Mouse (Mus musculus): ENCODE measurements around the gene Kif23. TPM values are rescaled to one million over a fixed set of nuclear protein-coding genes. Genes with fewer than 3 reads are reported as not detected.

Gene Kif23
- polyA plus RNA-seq, 1 experiment, result not detected

DNA sequence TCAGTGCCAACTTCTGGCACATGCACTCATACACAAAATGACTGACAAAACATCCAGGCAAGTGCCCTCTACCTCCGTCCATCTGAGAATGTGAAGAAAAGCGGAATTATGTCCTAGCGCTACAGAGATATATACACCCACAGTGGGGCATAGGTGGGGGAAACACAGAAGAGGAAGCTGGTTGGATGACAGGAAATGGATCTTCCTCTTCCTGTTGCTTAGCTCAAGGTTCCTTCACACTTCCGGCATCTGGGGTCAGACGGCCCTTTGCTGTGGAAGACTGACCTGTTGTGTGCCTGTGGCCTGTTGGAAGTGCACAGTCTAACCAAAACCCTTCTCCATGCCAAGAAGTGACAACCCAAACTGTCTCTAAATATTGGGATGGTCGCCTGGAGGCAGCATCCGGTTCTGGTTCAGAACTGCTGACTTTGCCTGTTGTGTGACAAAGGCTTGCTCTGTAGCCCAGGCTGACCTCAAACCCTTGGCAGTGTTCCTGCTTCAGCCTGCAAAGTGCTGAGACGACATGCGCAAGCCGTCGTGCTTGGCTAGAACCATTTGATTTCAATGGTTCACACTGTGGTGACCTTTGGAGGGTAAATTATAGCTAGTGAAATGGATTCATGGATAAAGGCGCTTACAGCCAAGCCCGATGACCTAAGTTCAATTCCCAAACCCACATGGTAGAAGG is 30.8 kb upstream of the Kif23 start:
- H3K27ac ChIP-seq (ENCODE audit: insufficient read depth, low read depth, low read length), result no peak overlapping the region
- TF ChIP-seq CTCF (IDR thresholded peaks at IDR 0.05; ENCODE audit: insufficient read depth, low read depth, low read length), result no peak
- TF ChIP-seq POLR2A (IDR thresholded peaks at IDR 0.05; ENCODE audit: insufficient read depth, low read depth, low read length), result no peak
- H3K4me3 ChIP-seq (ENCODE audit: insufficient read depth, low read depth, low read length), result no peak overlapping the region
- peaks cover 5% of the 10 kb centered on the region for H3K4me1 ChIP-seq (ENCODE audit: control insufficient read depth, insufficient read depth, low read length)
- 90% methylated on average over 13 of the region's 13 CpGs for WGBS

DNA sequence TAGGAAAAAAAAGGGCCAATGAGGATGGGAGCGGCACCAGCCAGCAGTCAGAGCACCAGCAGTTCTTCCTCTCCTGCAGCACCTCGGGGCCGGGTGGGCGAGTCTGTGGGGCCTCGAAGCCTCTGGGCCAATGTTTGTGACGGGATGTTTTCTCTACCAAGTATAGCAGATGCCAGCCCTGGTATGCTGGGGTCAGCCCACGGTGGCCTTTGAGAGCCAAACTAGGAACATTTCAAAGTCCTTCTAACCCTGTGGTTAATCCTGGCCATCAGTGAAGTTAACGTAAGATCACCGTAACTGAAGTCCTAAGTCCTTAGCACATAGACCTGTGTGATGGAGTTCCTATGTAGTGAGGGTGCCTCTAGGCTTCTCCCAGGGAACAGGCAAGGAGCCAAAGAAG is 25.5 kb upstream of the Kif23 start:
- 78% methylated on average over 9 of the region's 9 CpGs for WGBS

DNA sequence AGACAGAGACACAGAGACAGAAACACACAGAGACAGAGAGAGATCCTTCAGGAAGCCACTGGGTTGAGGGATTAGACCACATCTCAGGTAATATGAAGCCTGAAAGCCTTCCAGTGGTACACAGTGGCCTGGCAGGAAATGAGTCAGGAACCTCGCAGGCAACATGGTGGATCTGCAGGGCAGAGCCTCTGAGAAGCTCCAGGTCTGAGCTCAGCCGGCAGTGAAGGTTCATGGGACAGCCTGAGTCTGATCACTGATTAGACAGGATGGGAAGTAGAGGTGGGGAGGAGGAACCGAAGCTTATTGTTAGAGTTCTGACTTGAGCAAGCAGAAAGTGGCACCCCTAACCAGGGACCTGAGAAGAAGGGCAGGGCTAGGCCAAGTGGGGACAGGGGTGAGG is 24.5 kb upstream of the Kif23 start:
- 93% methylated on average over 3 of the region's 3 CpGs for WGBS
- Histone ChIP-seq H3K27ac (ENCODE audit: insufficient read depth, low read depth, low read length) (no peak overlapping the region), H3K4me1 (ENCODE audit: control insufficient read depth, insufficient read depth, low read length) (peaks cover 5% of the 10 kb centered on the region), H3K4me3 (ENCODE audit: insufficient read depth, low read depth, low read length) (no peak overlapping the region)
- TF ChIP-seq CTCF (IDR thresholded peaks at IDR 0.05; ENCODE audit: insufficient read depth, low read depth, low read length) (no peak), POLR2A (IDR thresholded peaks at IDR 0.05; ENCODE audit: insufficient read depth, low read depth, low read length) (no peak)

More for the DNA sequence above, 25.5 kb upstream of the Kif23 start:
- TF ChIP-seq POLR2A (IDR thresholded peaks at IDR 0.05; ENCODE audit: insufficient read depth, low read depth, low read length) (no peak), CTCF (IDR thresholded peaks at IDR 0.05; ENCODE audit: insufficient read depth, low read depth, low read length) (no peak)
- peaks cover 4% of the 10 kb centered on the region for H3K4me1 ChIP-seq (ENCODE audit: control insufficient read depth, insufficient read depth, low read length)
- no peak overlapping the region for H3K4me3 ChIP-seq (ENCODE audit: insufficient read depth, low read depth, low read length)
- H3K27ac ChIP-seq (ENCODE audit: insufficient read depth, low read depth, low read length), result no peak overlapping the region

DNA sequence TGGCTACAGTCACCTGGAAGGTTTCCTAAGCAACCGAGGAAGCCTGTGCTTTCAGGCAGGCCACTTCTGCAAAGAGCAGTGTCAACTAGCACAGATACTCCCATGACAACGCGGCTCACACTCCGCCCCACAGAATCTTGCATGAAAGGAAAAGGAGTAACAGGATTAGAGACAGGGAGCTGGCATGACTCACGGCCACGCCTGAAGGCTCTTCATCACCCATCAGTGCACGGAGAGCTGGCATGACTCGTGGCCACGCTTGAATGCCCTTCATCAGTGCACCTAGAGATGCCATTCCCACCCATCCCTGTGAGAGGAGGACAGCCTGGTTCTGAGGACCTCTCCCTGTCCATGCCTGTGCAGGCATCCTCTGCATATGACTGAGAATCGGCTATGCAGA is 20.8 kb upstream of the Kif23 start:
- TF ChIP-seq POLR2A (IDR thresholded peaks at IDR 0.05; ENCODE audit: insufficient read depth, low read depth, low read length) (no peak), CTCF (IDR thresholded peaks at IDR 0.05; ENCODE audit: insufficient read depth, low read depth, low read length) (no peak)
- no peak overlapping the region for H3K27ac ChIP-seq (ENCODE audit: insufficient read depth, low read depth, low read length)

DNA sequence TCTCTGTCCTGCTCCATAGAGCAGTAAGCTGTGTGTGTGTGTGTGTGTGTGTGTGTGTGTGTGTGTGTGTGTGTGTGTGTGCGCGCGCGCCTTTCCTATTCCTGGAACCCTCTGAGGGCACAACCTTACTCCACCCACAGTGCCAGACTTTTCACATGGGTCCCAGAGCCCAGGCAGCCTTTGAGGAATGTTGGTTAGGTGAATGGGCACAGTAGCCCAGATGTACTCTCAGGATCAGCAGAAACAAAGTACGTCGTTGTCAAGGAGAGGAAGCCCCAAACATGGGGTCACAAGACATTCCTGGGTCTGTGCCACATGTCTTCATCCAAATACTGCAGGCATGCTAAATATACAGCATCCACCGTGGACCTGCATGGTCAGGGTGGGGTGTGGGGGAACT is 19.4 kb upstream of the Kif23 start:
- TF ChIP-seq CTCF (IDR thresholded peaks at IDR 0.05; ENCODE audit: insufficient read depth, low read depth, low read length) (no peak), POLR2A (IDR thresholded peaks at IDR 0.05; ENCODE audit: insufficient read depth, low read depth, low read length) (no peak)
- H3K4me3 ChIP-seq (ENCODE audit: insufficient read depth, low read depth, low read length), result no peak overlapping the region
- WGBS, result 83% methylated on average over 7 of the region's 7 CpGs
- H3K4me1 ChIP-seq (ENCODE audit: control insufficient read depth, insufficient read depth, low read length), result peaks cover 13% of the 10 kb centered on the region
- H3K27ac ChIP-seq (ENCODE audit: insufficient read depth, low read depth, low read length), result no peak overlapping the region

More for the DNA sequence above, 20.8 kb upstream of the Kif23 start:
- peaks cover 11% of the 10 kb centered on the region for H3K4me1 ChIP-seq (ENCODE audit: control insufficient read depth, insufficient read depth, low read length)
- H3K4me3 ChIP-seq (ENCODE audit: insufficient read depth, low read depth, low read length), result no peak overlapping the region
- 64% methylated on average over 10 of the region's 10 CpGs for WGBS

DNA sequence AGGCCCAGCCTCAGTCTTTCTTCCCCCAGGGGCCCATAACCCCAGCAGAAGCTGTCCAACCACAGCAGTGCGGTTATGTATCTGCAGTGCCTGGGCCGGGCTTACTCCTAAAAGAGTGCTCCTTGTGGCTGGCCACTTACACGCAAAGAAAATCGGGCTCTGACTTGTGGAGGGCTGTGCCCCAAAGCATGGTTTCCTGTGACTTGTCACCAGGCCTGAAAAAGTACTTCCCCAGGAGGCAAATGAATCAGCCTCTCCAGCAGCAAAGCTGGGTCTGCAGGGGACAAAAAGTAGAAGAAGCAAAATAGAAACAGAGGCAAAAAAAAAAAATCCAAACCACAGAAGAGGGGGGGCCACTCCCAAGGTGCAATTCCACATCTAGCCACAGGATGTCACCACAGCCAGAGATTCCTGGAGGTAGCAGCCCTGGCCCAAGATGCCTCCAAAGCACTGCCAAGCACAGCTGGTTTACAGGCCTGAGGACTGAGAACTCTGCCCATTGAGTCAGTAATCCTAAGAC is 18.9 kb upstream of the Kif23 start:
- 19% methylated on average over 4 of the region's 4 CpGs for WGBS
- Histone ChIP-seq H3K4me1 (ENCODE audit: control insufficient read depth, insufficient read depth, low read length) (peaks cover 18% of the 10 kb centered on the region), H3K4me3 (ENCODE audit: insufficient read depth, low read depth, low read length) (no peak overlapping the region), H3K27ac (ENCODE audit: insufficient read depth, low read depth, low read length) (no peak overlapping the region)
- no peak for TF ChIP-seq POLR2A (IDR thresholded peaks at IDR 0.05; ENCODE audit: insufficient read depth, low read depth, low read length)
- TF ChIP-seq CTCF (IDR thresholded peaks at IDR 0.05; ENCODE audit: insufficient read depth, low read depth, low read length), result peak; percentile 71

DNA sequence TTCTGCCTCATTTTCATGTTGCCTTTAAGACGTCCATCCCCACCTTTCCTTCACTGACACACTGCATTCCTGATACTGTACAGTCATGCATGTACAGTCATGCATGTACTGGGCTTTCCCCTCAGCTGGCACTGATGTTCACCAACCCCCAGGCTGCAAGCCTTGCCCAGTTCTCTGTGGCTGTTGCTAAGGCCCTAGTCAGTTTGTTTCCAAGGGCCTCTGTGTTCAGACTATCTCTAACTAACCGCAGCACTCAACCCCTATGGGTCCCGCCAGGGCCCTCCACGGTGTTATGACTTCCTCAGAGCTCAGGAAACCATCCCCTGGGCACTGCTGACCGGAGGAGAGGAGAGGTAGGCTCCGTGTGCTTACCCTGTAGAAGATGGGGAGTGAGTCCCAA is 16.8 kb upstream of the Kif23 start:
- H3K27ac ChIP-seq (ENCODE audit: insufficient read depth, low read depth, low read length), result no peak overlapping the region
- H3K4me1 ChIP-seq (ENCODE audit: control insufficient read depth, insufficient read depth, low read length), result peaks cover 18% of the 10 kb centered on the region
- H3K4me3 ChIP-seq (ENCODE audit: insufficient read depth, low read depth, low read length), result no peak overlapping the region
- TF ChIP-seq CTCF (IDR thresholded peaks at IDR 0.05; ENCODE audit: insufficient read depth, low read depth, low read length), result no peak
- TF ChIP-seq POLR2A (IDR thresholded peaks at IDR 0.05; ENCODE audit: insufficient read depth, low read depth, low read length), result no peak
- 81% methylated on average over 6 of the region's 6 CpGs for WGBS

DNA sequence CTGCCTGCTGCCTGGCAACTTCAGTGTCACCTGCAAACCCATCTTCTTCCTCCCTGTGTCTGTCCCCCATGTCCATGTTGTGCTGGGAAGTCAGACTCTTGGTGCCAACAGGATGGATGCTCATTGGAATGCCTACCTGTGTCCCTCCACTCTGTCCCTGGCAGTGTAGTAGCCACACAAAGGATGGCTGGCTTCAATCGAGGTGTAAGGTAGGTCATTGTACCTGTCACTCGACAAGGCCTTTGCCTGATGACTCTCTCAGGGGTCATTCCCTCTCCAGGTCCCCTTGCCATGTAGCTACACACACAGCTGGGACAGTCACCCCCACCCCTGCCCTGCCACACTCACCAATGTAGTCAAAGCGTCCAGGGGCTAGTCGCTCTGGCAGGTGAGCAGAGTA is 14.6 kb upstream of the Kif23 start:
- Histone ChIP-seq H3K4me3 (ENCODE audit: insufficient read depth, low read depth, low read length) (no peak overlapping the region), H3K27ac (ENCODE audit: insufficient read depth, low read depth, low read length) (no peak overlapping the region), H3K4me1 (ENCODE audit: control insufficient read depth, insufficient read depth, low read length) (peaks cover 15% of the 10 kb centered on the region)
- 89% methylated on average over 4 of the region's 4 CpGs for WGBS
- TF ChIP-seq CTCF (IDR thresholded peaks at IDR 0.05; ENCODE audit: insufficient read depth, low read depth, low read length) (no peak), POLR2A (IDR thresholded peaks at IDR 0.05; ENCODE audit: insufficient read depth, low read depth, low read length) (no peak)

DNA sequence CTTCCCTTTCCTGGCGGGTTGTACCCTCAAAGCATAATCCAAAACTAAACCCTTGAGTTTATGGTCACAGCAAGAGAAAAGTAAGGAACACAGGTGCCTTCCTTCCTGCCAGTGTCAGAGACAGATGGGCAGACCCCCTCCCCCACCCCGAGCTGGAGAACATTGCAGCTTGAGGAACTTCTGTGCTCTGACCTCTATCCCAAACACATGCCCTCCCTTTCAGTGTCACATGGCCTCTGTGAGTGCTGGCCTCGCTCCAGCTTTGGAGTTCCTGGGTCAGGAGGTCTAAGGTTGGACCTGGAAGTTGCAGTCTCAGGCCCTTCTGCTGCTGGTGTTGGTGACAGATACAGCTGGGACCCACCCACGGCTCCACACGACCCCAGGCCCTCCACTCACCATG is 14.2 kb upstream of the Kif23 start:
- H3K4me1 ChIP-seq (ENCODE audit: control insufficient read depth, insufficient read depth, low read length), result peaks cover 11% of the 10 kb centered on the region
- TF ChIP-seq CTCF (IDR thresholded peaks at IDR 0.05; ENCODE audit: insufficient read depth, low read depth, low read length), result no peak
- 75% methylated on average over 5 of the region's 5 CpGs for WGBS
- no peak overlapping the region for H3K27ac ChIP-seq (ENCODE audit: insufficient read depth, low read depth, low read length)
- H3K4me3 ChIP-seq (ENCODE audit: insufficient read depth, low read depth, low read length), result no peak overlapping the region
